Mouse (Mus musculus): ENCODE data around the gene Cnga4. TPM values are rescaled to one million over a fixed set of nuclear protein-coding genes. Genes with fewer than 3 reads are reported as not detected.
"Not testable (repeated sequence)": the region's sequence is repeated elsewhere in the genome, so short reads cannot be mapped to it uniquely, and the experiment has no call there.

Gene Cnga4
- polyA plus RNA-seq, 1 experiment from 2014 or later, result 0.36 TPM

DNA sequence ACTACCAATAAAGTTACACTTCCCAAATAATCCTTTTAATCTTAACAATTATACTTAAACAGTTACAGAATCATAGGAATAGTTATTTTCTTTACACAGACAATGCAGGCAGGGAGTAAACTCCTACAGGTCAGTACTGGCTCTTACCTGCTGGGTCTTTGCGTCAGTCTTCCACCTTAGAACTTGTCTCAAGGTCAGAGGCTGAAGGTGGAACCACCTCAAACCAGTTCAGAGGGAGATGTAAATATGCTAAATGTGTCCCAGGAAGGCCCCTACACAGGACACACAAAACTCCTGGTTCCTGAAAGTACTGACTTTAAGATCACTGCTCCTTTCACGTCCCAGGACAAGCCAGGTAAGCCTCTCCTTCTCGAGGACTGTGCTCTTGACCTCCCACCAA, 40.7 kb downstream of the Cnga4 start:
- H3K27ac ChIP-seq (replicated peaks; ENCODE audit: low read depth, low read length), result no peak overlapping the region
- H3K4me2 ChIP-seq (ENCODE audit: low read depth, low read length), result no peak overlapping the region
- H3K4me1 ChIP-seq (ENCODE audit: control insufficient read depth, insufficient read depth, low read length), result no peaks in the 10 kb centered on the region
- H3K4me3 ChIP-seq (ENCODE audit: low read depth, low read length), result no peak overlapping the region
- H3K9me3 ChIP-seq (ENCODE audit: control insufficient read depth, low read length), result no peaks in the 10 kb centered on the region
- DNase-seq (ENCODE audit: low spot score) (no peak), ATAC-seq (ENCODE audit: low read depth) (no peak)
- 64% methylated on average over 3 of the region's 3 CpGs for WGBS
- no peaks in the 10 kb centered on the region for H3K36me3 ChIP-seq (ENCODE audit: control insufficient read depth, insufficient read depth, low read length)
- H3K9ac ChIP-seq (ENCODE audit: low read depth, low read length), result no peak overlapping the region
- H3K27me3 ChIP-seq (replicated peaks; ENCODE audit: control insufficient read depth, insufficient read depth, low read length), result no peaks in the 10 kb centered on the region

DNA sequence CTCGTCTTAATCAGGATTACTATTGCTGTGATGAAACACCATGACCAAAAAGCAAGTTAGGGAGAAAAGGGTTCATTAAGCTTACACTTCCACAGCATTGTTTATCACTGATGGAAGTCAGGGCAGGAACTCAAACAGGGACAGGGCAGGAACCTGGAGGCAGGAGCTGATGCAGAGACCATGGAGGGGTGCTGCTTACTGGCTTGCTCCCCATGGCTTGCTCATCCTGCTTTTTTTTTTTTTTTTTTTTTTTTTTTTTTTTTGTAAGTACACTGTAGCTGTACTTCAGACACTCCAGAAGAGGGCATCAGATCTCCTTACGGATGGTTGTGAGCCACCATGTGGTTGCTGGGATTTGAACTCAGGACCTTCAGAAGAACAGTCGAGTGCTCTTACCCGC, 49.0 kb downstream of the Cnga4 start:
- not testable (repeated sequence) for H3K27ac ChIP-seq (replicated peaks; ENCODE audit: low read depth, low read length); H3K4me2 ChIP-seq (ENCODE audit: low read depth, low read length)
- WGBS, result 79% methylated on average over 4 of the region's 4 CpGs

More for the DNA sequence above, 49.0 kb downstream of the Cnga4 start:
- H3K36me3 ChIP-seq (ENCODE audit: control insufficient read depth, insufficient read depth, low read length); DNase-seq (ENCODE audit: low spot score); H3K9me3 ChIP-seq (ENCODE audit: control insufficient read depth, low read length); H3K9ac ChIP-seq (ENCODE audit: low read depth, low read length); ATAC-seq (ENCODE audit: low read depth); H3K4me3 ChIP-seq (ENCODE audit: low read depth, low read length); H3K27me3 ChIP-seq (replicated peaks; ENCODE audit: control insufficient read depth, insufficient read depth, low read length); H3K4me1 ChIP-seq (ENCODE audit: control insufficient read depth, insufficient read depth, low read length): not testable (repeated sequence)

Other genes starting within 250 kb of the Cnga4 start
- gene Olfr684, start 240.9 kb upstream of the Cnga4 start, polyA plus RNA-seq (2014; fragmentation: Nextera tagmentation; extraction: Ambion mirVana), result not detected in 2 replicates
- 0.10 and 0.31 TPM in 2 replicates for gene Olfr685, start 218.6 kb upstream of the Cnga4 start, polyA plus RNA-seq (2014; fragmentation: Nextera tagmentation; extraction: Ambion mirVana)
- not detected in 2 replicates for gene Olfr686, start 197.1 kb upstream of the Cnga4 start, polyA plus RNA-seq (2014; fragmentation: Nextera tagmentation; extraction: Ambion mirVana)
- gene Olfr688, start 116.5 kb upstream of the Cnga4 start, polyA plus RNA-seq (2014; fragmentation: Nextera tagmentation; extraction: Ambion mirVana), result not detected in 2 replicates
- 0.18 TPM in 2 replicates for gene Olfr689, start 93.4 kb upstream of the Cnga4 start, polyA plus RNA-seq (2014; fragmentation: Nextera tagmentation; extraction: Ambion mirVana)
- not detected in 2 replicates for gene Olfr690, start 70.5 kb upstream of the Cnga4 start, polyA plus RNA-seq (2014; fragmentation: Nextera tagmentation; extraction: Ambion mirVana)
- gene Olfr691, start 62.3 kb upstream of the Cnga4 start, polyA plus RNA-seq (2014; fragmentation: Nextera tagmentation; extraction: Ambion mirVana), result 0.34 TPM in 1 of 2 replicates, not detected in the other
- 0.18 and 0.35 TPM in 2 replicates for gene Olfr692, start 36.3 kb upstream of the Cnga4 start, polyA plus RNA-seq (2014; fragmentation: Nextera tagmentation; extraction: Ambion mirVana)
- 0.42 TPM in 1 of 2 replicates, not detected in the other for gene Gm5901, start 29.5 kb upstream of the Cnga4 start, polyA plus RNA-seq (2014; fragmentation: Nextera tagmentation; extraction: Ambion mirVana)
- gene Fam160a2, start 4.5 kb upstream of the Cnga4 start, polyA plus RNA-seq (2014; fragmentation: Nextera tagmentation; extraction: Ambion mirVana), result 37.6 and 39.0 TPM in 2 replicates
- gene Cckbr, start 21.2 kb downstream of the Cnga4 start, polyA plus RNA-seq (2014; fragmentation: Nextera tagmentation; extraction: Ambion mirVana), result 0.10 and 0.22 TPM in 2 replicates
- 120 and 137 TPM in 2 replicates for gene Cavin3, start 77.7 kb downstream of the Cnga4 start, polyA plus RNA-seq (2014; fragmentation: Nextera tagmentation; extraction: Ambion mirVana)
- gene Smpd1, start 149.8 kb downstream of the Cnga4 start, polyA plus RNA-seq (2014; fragmentation: Nextera tagmentation; extraction: Ambion mirVana), result 51.8 and 54.6 TPM in 2 replicates
- 45.6 and 48.2 TPM in 2 replicates for gene Apbb1, start 177.1 kb downstream of the Cnga4 start, polyA plus RNA-seq (2014; fragmentation: Nextera tagmentation; extraction: Ambion mirVana)
- gene Hpx, start 195.6 kb downstream of the Cnga4 start, polyA plus RNA-seq (2014; fragmentation: Nextera tagmentation; extraction: Ambion mirVana), result 0.38 and 0.40 TPM in 2 replicates
- gene Trim3, start 229.0 kb downstream of the Cnga4 start, polyA plus RNA-seq (2014; fragmentation: Nextera tagmentation; extraction: Ambion mirVana), result 31.2 and 32.8 TPM in 2 replicates
- gene Timm10b, start 235.5 kb downstream of the Cnga4 start, polyA plus RNA-seq (2014; fragmentation: Nextera tagmentation; extraction: Ambion mirVana), result 183 and 216 TPM in 2 replicates
- 100 and 103 TPM in 2 replicates for gene Arfip2, start 235.8 kb downstream of the Cnga4 start, polyA plus RNA-seq (2014; fragmentation: Nextera tagmentation; extraction: Ambion mirVana)
- 38.5 and 40.0 TPM in 2 replicates for gene Gm45799, start 236.0 kb downstream of the Cnga4 start, polyA plus RNA-seq (2014; fragmentation: Nextera tagmentation; extraction: Ambion mirVana)
- gene Dnhd1, start 246.3 kb downstream of the Cnga4 start, polyA plus RNA-seq (2014; fragmentation: Nextera tagmentation; extraction: Ambion mirVana), result 0.45 and 2.3 TPM in 2 replicates

Data from embryonic facial prominence, embryonic 14.5 days (tissue).